Mouse (Mus musculus): ENCODE data around the gene Trmt5.

DNA sequence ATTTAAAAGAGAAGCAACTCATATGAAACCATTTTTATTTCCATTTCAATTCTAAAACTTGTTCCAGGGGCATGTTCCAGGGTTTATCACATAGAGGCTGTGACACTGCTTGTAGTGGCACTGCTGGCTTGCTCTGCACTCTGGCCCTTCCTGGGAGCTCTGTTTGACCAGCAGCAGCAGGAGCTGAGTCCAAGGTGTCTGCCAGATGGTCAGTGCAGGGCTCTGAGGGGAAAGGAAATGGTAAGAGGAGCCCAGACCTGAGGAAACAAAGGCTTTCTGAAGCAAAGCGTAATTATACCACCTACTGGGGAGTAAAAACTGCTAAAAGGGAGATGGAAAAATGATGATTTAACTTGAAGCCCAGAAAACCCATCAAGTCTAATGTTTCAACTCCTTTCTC lies 18.0 kb downstream of the Trmt5 start:
- TF ChIP-seq POLR2A (IDR thresholded peaks at IDR 0.05; ENCODE audit: borderline replicate concordance, insufficient read depth, low read length) (no peak), CTCF (IDR thresholded peaks at IDR 0.05; ENCODE audit: borderline replicate concordance, insufficient read depth, low read depth, low read length) (no peak)

Measured in cerebellum, adult 2 months (tissue).